Mouse (Mus musculus) CH12.LX (cell line): ENCODE data around the gene Cmah. TPM values are rescaled to one million over a fixed set of nuclear protein-coding genes. Genes with fewer than 3 reads are reported as not detected.

Experiments
- DNase-seq: peaks from one replicate; pipeline ENCODE4 v3.0.0-alpha.2; 2013; ENCODE audit errors: extremely low read depth
- H3K27ac ChIP-seq: 2 replicates; pipeline ENCODE4 v1.5.1; 2012; ENCODE audit warnings: low read depth, mild to moderate bottlenecking, control low read depth, moderate library complexity; ENCODE audit not compliant: insufficient read depth
- H3K27me3 ChIP-seq: replicated peaks from 2 replicates; pipeline ENCODE3; 2012; ENCODE audit warnings: inconsistent platforms
- H3K36me3 ChIP-seq, 2 experiments: replicated peaks in 1 of 2; 2 replicates each; pipeline versions ENCODE3 to v1.6.1; 2012; ENCODE audit warnings: inconsistent platforms in 1 of 2, low read length in 1 of 2, mild to moderate bottlenecking in 1 of 2, mixed read lengths in 1 of 2, moderate library complexity in 1 of 2; ENCODE audit not compliant: control insufficient read depth in 1 of 2, insufficient read depth in 1 of 2
- H3K4me1 ChIP-seq, 2 experiments: 2 replicates each; pipeline ENCODE4 v1.6.1; 2012; ENCODE audit warnings: inconsistent platforms in 1 of 2, moderate library complexity in 1 of 2; ENCODE audit not compliant: insufficient read depth in 2 of 2, control insufficient read depth in 1 of 2
- H3K4me2 ChIP-seq: 2 replicates; pipeline ENCODE4 v1.6.1; 2012; ENCODE audit warnings: low read depth, mild to moderate bottlenecking, control low read depth; ENCODE audit not compliant: poor library complexity, insufficient read depth, severe bottlenecking
- H3K4me3 ChIP-seq, 3 experiments: fragments of 150-350 bp in 1 of 3; sonication (generic) in 1 of 3; replicated peaks in 1 of 3; 2 replicates each; pipeline versions ENCODE3 to v1.5.1; 2011 to 2012; ENCODE audit warnings: low read depth in 2 of 3, low read length in 2 of 3, mild to moderate bottlenecking in 2 of 3, moderate library complexity in 2 of 3, control low read depth in 1 of 3, improper control_type of control experiment in 1 of 3, inconsistent platforms in 1 of 3, mixed read lengths in 1 of 3; ENCODE audit not compliant: poor library complexity in 1 of 3
- H3K79me2 ChIP-seq: replicated peaks from 2 replicates; pipeline ENCODE4 v1.6.1; 2012; ENCODE audit warnings: mild to moderate bottlenecking, moderate library complexity; ENCODE audit not compliant: control insufficient read depth, poor library complexity, insufficient read depth, severe bottlenecking; ENCODE audit errors: extremely low read depth
- H3K9ac ChIP-seq: 2 replicates; pipeline ENCODE4 v1.6.1; 2012; ENCODE audit warnings: low read depth, mild to moderate bottlenecking, control low read depth, moderate library complexity; ENCODE audit not compliant: insufficient read depth
- H3K9me3 ChIP-seq: replicated peaks from 2 replicates; pipeline ENCODE3; 2012; ENCODE audit warnings: low read length, inconsistent platforms, mixed read lengths
- BHLHE40 ChIP-seq: IDR thresholded peaks from 2 replicates; pipeline ENCODE4 v1.6.1; 2011; ENCODE audit warnings: mild to moderate bottlenecking, low read depth, low read length, improper control_type of control experiment
- CHD1 ChIP-seq: IDR thresholded peaks from 2 replicates; pipeline ENCODE4 v1.6.1; 2012; ENCODE audit warnings: low read depth, low read length, improper control_type of control experiment, inconsistent platforms
- CHD2 ChIP-seq: IDR thresholded peaks from 2 replicates; pipeline ENCODE4 v1.6.1; 2011; ENCODE audit warnings: low read length, improper control_type of control experiment
- CTCF ChIP-seq, 2 experiments: IDR thresholded peaks in 1 of 2; conservative IDR thresholded peaks in 1 of 2; 2 replicates each; pipeline ENCODE4 v1.5.1; 2011 to 2012; ENCODE audit warnings: low read depth in 2 of 2, low read length in 2 of 2, improper control_type of control experiment in 1 of 2, inconsistent platforms in 1 of 2, mild to moderate bottlenecking in 1 of 2, moderate library complexity in 1 of 2
- E2F4 ChIP-seq: IDR thresholded peaks from 2 replicates; pipeline ENCODE4 v1.6.1; 2011; ENCODE audit warnings: low read depth, low read length, improper control_type of control experiment; ENCODE audit not compliant: insufficient replicate concordance
- ELF1 ChIP-seq: IDR thresholded peaks from 2 replicates; pipeline ENCODE4 v1.6.1; 2014; ENCODE audit warnings: low read depth, mild to moderate bottlenecking, inconsistent platforms, low read length, improper control_type of control experiment
- EP300 ChIP-seq: IDR thresholded peaks from 2 replicates; pipeline ENCODE4 v1.6.1; 2011; ENCODE audit warnings: low read length, improper control_type of control experiment
- ETS1 ChIP-seq: conservative IDR thresholded peaks from 2 replicates; pipeline ENCODE4 v1.6.1; 2012; ENCODE audit warnings: low read depth, mild to moderate bottlenecking, inconsistent platforms, low read length, improper control_type of control experiment, moderate library complexity
- GABPA ChIP-seq: IDR thresholded peaks from 2 replicates; pipeline ENCODE4 v1.6.1; 2012; ENCODE audit warnings: low read depth, low read length, improper control_type of control experiment, inconsistent platforms; ENCODE audit not compliant: insufficient replicate concordance
- HCFC1 ChIP-seq: IDR thresholded peaks from 2 replicates; pipeline ENCODE4 v1.6.1; 2012; ENCODE audit warnings: low read depth, mild to moderate bottlenecking, inconsistent platforms, low read length, improper control_type of control experiment
- IRF4 ChIP-seq: IDR thresholded peaks from 2 replicates; pipeline ENCODE4 v1.6.1; 2014; ENCODE audit warnings: low read depth, mild to moderate bottlenecking, inconsistent platforms, low read length, improper control_type of control experiment
- JUN ChIP-seq: IDR thresholded peaks from 2 replicates; pipeline ENCODE4 v1.6.1; 2011; ENCODE audit warnings: low read depth, mild to moderate bottlenecking, low read length, improper control_type of control experiment, moderate library complexity; ENCODE audit not compliant: insufficient read depth
- JUND ChIP-seq: conservative IDR thresholded peaks from 2 replicates; pipeline ENCODE4 v1.6.1; 2011; ENCODE audit warnings: low read depth, low read length, improper control_type of control experiment
- MAX ChIP-seq: IDR thresholded peaks from 2 replicates; pipeline ENCODE4 v1.6.1; 2011; ENCODE audit warnings: low read length, improper control_type of control experiment
- MAZ ChIP-seq: IDR thresholded peaks from 2 replicates; pipeline ENCODE4 v1.6.1; 2012; ENCODE audit warnings: low read depth, mild to moderate bottlenecking, inconsistent platforms, low read length, improper control_type of control experiment, moderate library complexity
- MEF2A ChIP-seq: IDR thresholded peaks from 2 replicates; pipeline ENCODE4 v1.6.1; 2014; ENCODE audit warnings: low read depth, mild to moderate bottlenecking, inconsistent platforms, low read length, improper control_type of control experiment, borderline replicate concordance
- MXI1 ChIP-seq: IDR thresholded peaks from 2 replicates; pipeline ENCODE4 v1.6.1; 2011; ENCODE audit warnings: mild to moderate bottlenecking, low read depth, low read length, improper control_type of control experiment
- MYC ChIP-seq: IDR thresholded peaks from 2 replicates; pipeline ENCODE4 v1.6.1; 2011; ENCODE audit warnings: low read depth, mild to moderate bottlenecking, improper control_type of control experiment, low read length
- NELFE ChIP-seq: IDR thresholded peaks from 2 replicates; pipeline ENCODE4 v1.6.1; 2011; ENCODE audit warnings: low read depth, low read length, improper control_type of control experiment
- NRF1 ChIP-seq: IDR thresholded peaks from 2 replicates; pipeline ENCODE4 v1.6.1; 2014; ENCODE audit warnings: low read depth, mild to moderate bottlenecking, inconsistent platforms, low read length, improper control_type of control experiment, moderate library complexity
- PAX5 ChIP-seq: IDR thresholded peaks from 2 replicates; pipeline ENCODE4 v1.6.1; 2012; ENCODE audit warnings: low read length, inconsistent platforms, mixed read lengths
- POLR2A ChIP-seq: IDR thresholded peaks from 2 replicates; pipeline ENCODE4 v1.6.1; 2011; ENCODE audit warnings: low read depth, mild to moderate bottlenecking, improper control_type of control experiment, low read length
- POLR2AphosphoS2 ChIP-seq: IDR thresholded peaks from 2 replicates; pipeline ENCODE4 v1.6.1; 2011; ENCODE audit warnings: low read depth, low read length, improper control_type of control experiment
- RAD21 ChIP-seq: IDR thresholded peaks from 2 replicates; pipeline ENCODE4 v1.6.1; 2011; ENCODE audit warnings: low read depth, mild to moderate bottlenecking, low read length, improper control_type of control experiment, moderate library complexity
- RCOR1 ChIP-seq: conservative IDR thresholded peaks from 2 replicates; pipeline ENCODE4 v1.6.1; 2012; ENCODE audit warnings: low read depth, mild to moderate bottlenecking, inconsistent platforms, low read length, improper control_type of control experiment
- SIN3A ChIP-seq: IDR thresholded peaks from 2 replicates; pipeline ENCODE4 v1.6.1; 2012; ENCODE audit warnings: low read length, improper control_type of control experiment, inconsistent platforms
- SMC3 ChIP-seq: IDR thresholded peaks from 2 replicates; pipeline ENCODE4 v1.6.1; 2011; ENCODE audit warnings: low read depth, low read length, improper control_type of control experiment
- TBP ChIP-seq: conservative IDR thresholded peaks from 2 replicates; pipeline ENCODE4 v1.6.1; 2011; ENCODE audit warnings: low read depth, low read length, improper control_type of control experiment
- TCF12 ChIP-seq: IDR thresholded peaks from 2 replicates; pipeline ENCODE4 v1.6.1; 2014; ENCODE audit warnings: low read depth, mild to moderate bottlenecking, inconsistent platforms, low read length, improper control_type of control experiment
- USF2 ChIP-seq: conservative IDR thresholded peaks from 2 replicates; pipeline ENCODE4 v1.6.1; 2011; ENCODE audit warnings: low read depth, low read length, improper control_type of control experiment
- ZC3H11A ChIP-seq: IDR thresholded peaks from 2 replicates; pipeline ENCODE4 v1.6.1; 2012; ENCODE audit warnings: low read depth, mild to moderate bottlenecking, inconsistent platforms, low read length, improper control_type of control experiment
- ZKSCAN1 ChIP-seq: IDR thresholded peaks from 2 replicates; pipeline ENCODE4 v1.6.1; 2012; ENCODE audit warnings: low read depth, inconsistent platforms, low read length, improper control_type of control experiment, borderline replicate concordance
- ZMIZ1 ChIP-seq: IDR thresholded peaks from 2 replicates; pipeline ENCODE4 v1.6.1; 2012; ENCODE audit warnings: low read depth, mild to moderate bottlenecking, inconsistent platforms, low read length, improper control_type of control experiment
- ZNF384 ChIP-seq: IDR thresholded peaks from 2 replicates; pipeline ENCODE4 v1.6.1; 2012; ENCODE audit warnings: low read depth, low read length, improper control_type of control experiment, inconsistent platforms
- dilution Hi-C: fragments of 300-500 bp; cut with MboI; formaldehyde crosslinking; loops from 2 replicates; pipeline ENCODE4 v1.14.3; 2020; ENCODE audit warnings: low sequenced_read_pairs; ENCODE audit not compliant: extremely low pct_unique_long_range_greater_than_20kb, extremely low pct_ligation_motif_present
- in situ Hi-C: fragments of 300-500 bp; cut with MboI; formaldehyde crosslinking; loops from 3 replicates; pipeline ENCODE4 v1.14.3; 2019; ENCODE audit warnings: low sequenced_read_pairs, low pct_ligation_motif_present, low pct_unique_long_range_greater_than_20kb, mixed read lengths
- polyA plus RNA-seq: library from polyadenylated mRNA; unstranded; fragments of >175 nt; gene quantifications from 2 replicates; pipeline ENCODE4 v1.2.1, GENCODE M21; 2012; ENCODE audit warnings: low read depth; ENCODE audit not compliant: insufficient read length
- total RNA-seq, 2 experiments: library from RNA; depleted of rRNA; stranded (reverse); fragments of 300-350 nt in 1 of 2; fragments of >200 nt in 1 of 2; gene quantifications; 2 replicates each; pipeline ENCODE4 v1.2.3; 2012 to 2014

Gene Cmah
- total and polyA plus RNA-seq, 3 experiments = 5.0 to 17.4 (median 5.5) TPM

GRCm38 (mm10) chr13:24415506-24416206, 88.5 kb downstream of the Cmah start (continued):
- TF ChIP-seq GABPA (no peak), CHD1 (no peak; the same call in 1 of the 2 replicates), SMC3 (no peak), TBP (peak; percentile 28; the same call in 1 of the 2 replicates), SIN3A (peak; percentile 83), EP300 (peak; percentile 84), ZKSCAN1 (no peak), IRF4 (peak; percentile 30), ETS1 (peak; percentile 74), CHD2 (no peak), BHLHE40 (peak; percentile 82)

DNA sequence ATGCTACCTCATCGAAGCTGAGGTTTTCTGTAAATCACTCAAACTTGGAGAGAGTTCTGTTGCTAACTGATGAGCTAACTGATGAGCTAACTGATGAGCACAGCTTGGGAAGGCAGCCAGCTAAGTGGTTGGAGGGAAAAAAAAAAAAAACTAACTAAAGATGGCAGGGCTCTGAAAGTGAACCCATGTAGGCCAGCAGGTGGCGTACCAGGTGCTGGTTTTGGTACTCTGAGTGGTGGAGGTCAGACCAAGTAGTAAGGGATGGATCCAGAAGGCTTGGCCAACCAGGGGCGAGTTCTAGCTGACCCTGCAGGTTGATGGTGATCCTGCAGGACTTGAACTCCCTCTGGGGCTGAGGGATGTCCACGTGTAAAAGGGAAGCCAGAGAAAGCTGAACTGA, 89.2 kb downstream of the Cmah start:
- dilution Hi-C loops = no loop called here
- Histone ChIP-seq H3K27me3 (no peaks in the 10 kb centered on the region), H3K4me1 (peaks cover 21 to 51% of the 10 kb centered on the region in 2 experiments), H3K9ac (peak overlapping the region; percentile 65), H3K27ac (peak overlapping the region; percentile 81), H3K36me3 (peaks cover 4 to 29% of the 10 kb centered on the region in 2 experiments), H3K4me2 (peak overlapping the region; percentile 93), H3K9me3 (no peaks in the 10 kb centered on the region), H3K4me3 (peak overlapping the region; percentile 51 to 54 (median 51)), H3K79me2 (no peaks in the 10 kb centered on the region; the same call in 1 of the 2 replicates)
- DNase-seq = peak; percentile 90
- in situ Hi-C loops = loop anchor here (5.0 kb wide), 1 partner anchor 51 kb away; no protein-coding TSS in a partner anchor
- no peak for TF ChIP-seq USF2
- peak; percentile 80 for TF ChIP-seq ETS1
- no peak for TF ChIP-seq E2F4
- no peak for TF ChIP-seq MAZ
- TF ChIP-seq ELF1 = no peak
- TF ChIP-seq SIN3A = peak; percentile 20; the same call in 1 of the 2 replicates
- 0 out of 2 replicates have a peak, but pooled peaks have one; percentile 50 for TF ChIP-seq JUND
- TF ChIP-seq MEF2A = peak; percentile 49; the same call in 1 of the 2 replicates
- peak; percentile 53 to 89 for TF ChIP-seq CTCF (conservative IDR thresholded peaks at IDR 0.05 in 1 of 2, IDR thresholded peaks at IDR 0.05 in 1 of 2; ENCODE audit: low read depth in 2 of 2, low read length in 2 of 2)
- no peak for TF ChIP-seq JUN
- no peak for TF ChIP-seq POLR2AphosphoS2
- TF ChIP-seq ZMIZ1 = no peak
- TF ChIP-seq TBP = peak; percentile 62; the same call in 1 of the 2 replicates
- TF ChIP-seq HCFC1 = peak; percentile 30; the same call in 1 of the 2 replicates
- TF ChIP-seq RCOR1 = no peak
- no peak for TF ChIP-seq PAX5
- TF ChIP-seq RAD21 = peak; percentile 82
- TF ChIP-seq ZNF384 = peak; percentile 99
- no peak; the same call in 1 of the 2 replicates for TF ChIP-seq TCF12
- 0 out of 2 replicates have a peak, but pooled peaks have one; percentile 23 for TF ChIP-seq BHLHE40
- TF ChIP-seq ZC3H11A = no peak; the same call in 1 of the 2 replicates
- no peak; the same call in 1 of the 2 replicates for TF ChIP-seq IRF4
- 0 out of 2 replicates have a peak, but pooled peaks have one; percentile 74 for TF ChIP-seq MYC
- TF ChIP-seq EP300 = peak; percentile 38; the same call in 1 of the 2 replicates
- no peak for TF ChIP-seq GABPA
- TF ChIP-seq MXI1 = peak; percentile 19; the same call in 1 of the 2 replicates
- TF ChIP-seq ZKSCAN1 = no peak
- no peak for TF ChIP-seq NRF1
- peak; percentile 32; the same call in 1 of the 2 replicates for TF ChIP-seq POLR2A
- TF ChIP-seq NELFE = peak; percentile 27; the same call in 1 of the 2 replicates
- peak; percentile 20; the same call in 1 of the 2 replicates for TF ChIP-seq MAX
